Mouse (Mus musculus) gastrocnemius, postnatal 36 days (tissue): ENCODE data around the gene Dhh. TPM values are rescaled to one million over a fixed set of nuclear protein-coding genes. Genes with fewer than 3 reads are reported as not detected.
A peak's percentile ranks its signal among the peaks of the same experiment; 100 is the strongest.

ENCODE experiments used
- DNase-seq, 2 experiments: peaks; one replicate each; pipeline ENCODE4 v3.0.0; 2022
- intact Hi-C: fragments of 180-260 bp; cut with DNase I; formaldehyde crosslinking; loops from one replicate; pipeline ENCODE4 v1.15.1; 2025
- total RNA-seq, 2 experiments: library from RNA; stranded (reverse); gene quantifications; 2 replicates each; pipeline ENCODE4 v1.2.3; 2021

The Dhh gene
- total RNA-seq, 2 experiments from 2014 or later, result 0.41 to 0.96 TPM

GRCm38 (mm10) chr15:98917538-98918498, 19.5 kb upstream of the Dhh start, which contains the start of gene Lmbr1l:
Gene Lmbr1l (minus strand): TSS chr15:98918231.
- DNase-seq, result peak; percentile 99
- intact Hi-C loops, result loop anchor here (5.0 kb wide), 1 partner anchor 36 kb away; no protein-coding TSS in a partner anchor

DNA sequence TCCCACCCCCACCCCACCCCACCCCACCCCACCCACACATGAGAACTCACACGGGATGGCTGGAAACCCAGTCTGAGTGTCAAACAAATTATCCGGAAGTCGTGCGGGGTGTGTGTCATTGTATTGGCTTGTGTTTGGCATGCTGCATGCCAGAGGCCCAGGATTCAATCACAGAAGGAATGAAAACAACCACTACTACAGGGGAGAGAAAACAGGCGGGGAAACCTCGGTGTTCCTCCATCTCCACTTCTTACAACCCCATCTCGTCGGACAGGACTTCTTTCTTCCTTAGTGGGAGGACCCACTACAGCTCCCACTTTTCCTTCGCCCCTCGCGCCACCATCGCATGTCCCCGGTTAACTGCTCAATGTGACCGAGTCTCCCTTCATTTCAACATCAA, 18.8 kb upstream of the Dhh start:
- DNase-seq, result peak in 1 of 2 experiments; percentile 28
- intact Hi-C loops, result loop anchor here (5.0 kb wide), 1 partner anchor 35 kb away; no protein-coding TSS in a partner anchor

GRCm38 (mm10) chr15:98916016-98916415, 17.7 kb upstream of the Dhh start:
- intact Hi-C loops, result loop anchor here (5.0 kb wide), 1 partner anchor 34 kb away; no protein-coding TSS in a partner anchor
- DNase-seq, result no peak

GRCm38 (mm10) chr15:98914903-98915302, 16.6 kb upstream of the Dhh start:
- no peak for DNase-seq
- intact Hi-C loops, result loop anchor here (5.0 kb wide), 1 partner anchor 33 kb away; no protein-coding TSS in a partner anchor

DNA sequence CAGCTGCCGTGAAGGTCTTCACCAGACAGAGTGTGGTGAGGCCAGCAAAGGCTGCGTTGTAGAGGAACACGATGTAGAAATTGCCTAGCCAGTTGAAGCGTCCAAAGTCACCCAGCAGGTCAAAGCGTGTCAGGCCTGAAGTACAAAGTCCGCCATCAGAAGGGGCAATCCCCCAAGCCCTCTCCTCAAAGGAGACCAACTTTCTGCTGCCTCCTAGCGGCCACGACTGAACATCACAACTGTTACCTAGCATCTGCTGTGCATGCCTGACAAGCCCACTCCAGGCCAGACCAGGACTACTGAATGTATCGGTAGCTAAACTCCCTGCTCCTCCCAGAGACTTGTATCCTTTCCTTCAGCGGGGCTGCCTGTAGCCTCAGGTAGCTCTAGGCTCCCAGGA, 6.4 kb upstream of the Dhh start:
- intact Hi-C loops, result no loop called here
- DNase-seq, result no peak

- intact Hi-C loops, result no loop called here
- no peak for DNase-seq
Measured at GRCm38 (mm10) chr15:98902600-98902999, 4.3 kb upstream of the Dhh start.

GRCm38 (mm10) chr15:98901530-98901929, 3.2 kb upstream of the Dhh start:
- intact Hi-C loops, result no loop called here
- no peak for DNase-seq

DNA sequence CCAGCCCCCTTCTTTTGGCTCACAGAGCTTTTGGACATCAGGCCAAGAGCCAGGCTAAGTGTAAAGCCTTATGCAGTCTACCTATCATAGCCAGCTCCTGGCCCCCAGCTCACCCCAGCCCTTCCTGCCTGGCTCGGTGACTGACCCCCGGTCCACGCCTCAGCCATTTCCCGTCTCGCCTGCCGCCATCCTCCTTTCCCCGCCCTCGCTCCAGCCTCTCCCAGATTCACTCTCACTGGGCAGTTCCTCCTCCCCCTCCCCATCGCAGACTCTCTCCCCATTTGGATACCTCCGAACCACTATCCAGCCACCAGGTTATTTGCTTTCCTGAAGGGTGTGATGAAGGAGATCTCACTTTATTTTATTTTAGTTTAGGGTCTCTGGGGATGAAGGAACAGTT, 845 bp downstream of the Dhh start:
- intact Hi-C loops, result no loop called here
- no peak for DNase-seq

GRCm38 (mm10) chr15:98895635-98896589, 2.4 kb downstream of the Dhh start:
- no peak for DNase-seq
- intact Hi-C loops, result no loop called here

- no peak for DNase-seq
- intact Hi-C loops, result loop anchor here (5.0 kb wide), 1 partner anchor 97 kb away; no protein-coding TSS in a partner anchor
Measured at GRCm38 (mm10) chr15:98894746-98895634, 3.4 kb downstream of the Dhh start.

GRCm38 (mm10) chr15:98893940-98894745, 4.2 kb downstream of the Dhh start, which contains the start of gene Rhebl1:
Gene Rhebl1 (minus strand): TSS chr15:98894540.
- DNase-seq, result peak in 1 of 2 experiments; percentile 38
- intact Hi-C loops, result loop anchor here (5.0 kb wide), 1 partner anchor 98 kb away; no protein-coding TSS in a partner anchor

GRCm38 (mm10) chr15:98893036-98893435, 5.3 kb downstream of the Dhh start:
- intact Hi-C loops, result loop anchor here (5.0 kb wide), 1 partner anchor 99 kb away; no protein-coding TSS in a partner anchor
- DNase-seq, result no peak

DNA sequence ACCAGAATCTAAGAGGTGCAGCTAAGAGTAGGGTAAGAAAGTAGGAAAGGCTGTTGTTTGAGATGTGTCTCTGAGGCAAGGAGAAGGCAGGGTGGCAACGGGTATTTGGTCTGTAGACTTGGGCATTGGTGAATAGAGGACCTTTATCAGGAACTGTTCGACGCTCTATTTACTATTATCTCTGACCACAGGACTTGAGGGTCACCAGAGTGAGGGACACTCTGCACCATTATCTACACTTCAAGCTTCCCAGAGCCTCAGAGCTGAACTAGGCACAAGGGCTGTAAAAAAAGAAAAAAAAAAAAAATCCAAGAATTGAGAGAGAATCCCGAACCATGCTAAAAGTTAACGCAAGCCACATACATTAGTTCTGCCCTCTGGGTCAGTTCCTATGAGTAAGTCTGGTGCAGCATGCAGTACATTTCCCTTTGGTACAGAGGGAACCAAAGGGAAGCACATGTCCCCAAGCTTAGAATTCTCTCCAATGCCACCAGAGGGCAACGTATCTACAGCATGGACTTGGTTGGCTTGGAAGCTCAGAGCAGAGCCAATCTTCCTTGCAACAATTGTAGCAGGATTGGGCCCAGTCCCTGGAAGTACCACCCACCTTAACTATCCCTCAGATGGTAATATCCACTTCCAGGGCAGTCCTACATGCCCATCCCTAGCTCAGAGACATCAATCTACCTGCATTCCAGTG, 6.3 kb downstream of the Dhh start:
- DNase-seq, result peak in 1 of 2 experiments; percentile 37
- intact Hi-C loops, result loop anchor here (1.0 to 5.0 kb wide), 2 partner anchors 36 to 100 kb away; no protein-coding TSS in a partner anchor

- intact Hi-C loops, result loop anchor here (5.0 kb wide), 1 partner anchor 101 kb away; no protein-coding TSS in a partner anchor
- DNase-seq, result no peak
Measured at GRCm38 (mm10) chr15:98891198-98891742, 7.1 kb downstream of the Dhh start.

DNA sequence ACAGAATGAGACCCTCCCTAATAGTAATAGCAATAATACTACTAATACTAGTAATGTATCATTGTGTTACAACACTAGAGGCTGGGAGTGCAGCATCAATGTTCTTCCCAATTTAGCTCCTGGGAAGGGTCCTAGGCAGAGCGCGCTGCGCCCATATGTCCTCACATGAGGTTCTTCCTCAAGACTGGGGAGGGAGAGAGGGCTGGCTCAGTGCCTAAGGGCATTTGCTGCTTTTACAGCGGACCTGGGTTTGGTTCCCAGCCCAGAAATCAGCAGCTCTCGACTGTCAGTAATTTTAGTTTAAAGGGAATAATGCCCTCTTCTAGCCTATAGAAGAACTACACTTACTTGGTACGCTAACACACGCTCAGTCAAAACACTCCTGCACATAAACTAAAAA, 10.8 kb downstream of the Dhh start:
- intact Hi-C loops, result no loop called here
- no peak for DNase-seq

GRCm38 (mm10) chr15:98886667-98887387, 11.5 kb downstream of the Dhh start:
- intact Hi-C loops, result no loop called here
- no peak for DNase-seq

- no peak for DNase-seq
- intact Hi-C loops, result loop anchor here (5.0 kb wide), 1 partner anchor 33 kb away; the partner anchor contains the start of gene Lmbr1l
Measured at GRCm38 (mm10) chr15:98884106-98884505, 14.2 kb downstream of the Dhh start.
